Mouse (Mus musculus) MEL (cell line): Measurements from ENCODE around the gene D5Ertd579e. TPM values are rescaled to one million over a fixed set of nuclear protein-coding genes. Genes with fewer than 3 reads are reported as not detected.

Source experiments
- DNase-seq: peaks from one replicate; pipeline ENCODE4 v3.0.0; 2011; ENCODE audit warnings: low read depth, low spot score
- H3K27ac ChIP-seq: 2 replicates; pipeline ENCODE4 v1.5.1; 2012; ENCODE audit warnings: low read depth, mild to moderate bottlenecking, control low read depth, low read length, moderate library complexity; ENCODE audit not compliant: control insufficient read depth
- H3K27me3 ChIP-seq, 2 experiments: fragments of 150-350 bp in 1 of 2; sonication (generic) in 1 of 2; 2 replicates each; pipeline ENCODE4 v1.6.1; 2012; ENCODE audit warnings: low read length in 2 of 2, mild to moderate bottlenecking in 2 of 2, improper control_type of control experiment in 1 of 2, moderate library complexity in 1 of 2; ENCODE audit not compliant: insufficient read depth in 2 of 2, control insufficient read depth in 1 of 2
- H3K36me3 ChIP-seq, 2 experiments: 2 replicates each; pipeline ENCODE4 v1.6.1; 2012 to 2014; ENCODE audit warnings: low read length in 2 of 2, improper control_type of control experiment in 1 of 2, inconsistent platforms in 1 of 2, mild to moderate bottlenecking in 1 of 2; ENCODE audit not compliant: insufficient read depth in 2 of 2, control insufficient read depth in 1 of 2
- H3K4me1 ChIP-seq, 2 experiments: fragments of 150-350 bp in 1 of 2; sonication (generic) in 1 of 2; 2 replicates each; pipeline ENCODE4 v1.6.1; 2012; ENCODE audit warnings: low read length in 2 of 2, improper control_type of control experiment in 1 of 2, mild to moderate bottlenecking in 1 of 2; ENCODE audit not compliant: insufficient read depth in 2 of 2, control insufficient read depth in 1 of 2
- H3K4me3 ChIP-seq, 2 experiments: fragments of 150-350 bp in 1 of 2; sonication (generic) in 1 of 2; 2 replicates each; pipeline ENCODE4 v1.5.1; 2012; ENCODE audit warnings: low read depth in 2 of 2, low read length in 2 of 2, mild to moderate bottlenecking in 2 of 2, moderate library complexity in 2 of 2, control low read depth in 1 of 2, improper control_type of control experiment in 1 of 2; ENCODE audit not compliant: control insufficient read depth in 1 of 2, insufficient read depth in 1 of 2
- H3K79me2 ChIP-seq: 2 replicates; pipeline ENCODE4 v1.6.1; 2012; ENCODE audit warnings: mild to moderate bottlenecking, low read length, moderate library complexity; ENCODE audit not compliant: control insufficient read depth, poor library complexity, insufficient read depth
- H3K9ac ChIP-seq: 2 replicates; pipeline ENCODE4 v1.6.1; 2012; ENCODE audit warnings: low read depth, mild to moderate bottlenecking, control low read depth, low read length, moderate library complexity; ENCODE audit not compliant: control insufficient read depth, poor library complexity, severe bottlenecking
- H3K9me3 ChIP-seq: fragments of 150-350 bp; sonication (generic); replicated peaks from 2 replicates; pipeline ENCODE4 v1.6.1; 2012; ENCODE audit warnings: mild to moderate bottlenecking, low read length, improper control_type of control experiment, moderate library complexity; ENCODE audit not compliant: insufficient read depth
- BHLHE40 ChIP-seq: IDR thresholded peaks from 2 replicates; pipeline ENCODE4 v1.6.1; 2012; ENCODE audit warnings: low read depth, mild to moderate bottlenecking, inconsistent platforms, low read length, improper control_type of control experiment, borderline replicate concordance
- EP300 ChIP-seq, 2 experiments: IDR thresholded peaks; 2 replicates each; pipeline ENCODE4 v1.6.1; 2011; ENCODE audit warnings: improper control_type of control experiment in 2 of 2, low read length in 2 of 2, low read depth in 1 of 2, mild to moderate bottlenecking in 1 of 2
- ETS1 ChIP-seq: IDR thresholded peaks from 2 replicates; pipeline ENCODE4 v1.6.1; 2012; ENCODE audit warnings: low read depth, mild to moderate bottlenecking, inconsistent platforms, low read length, improper control_type of control experiment, moderate library complexity
- KAT2A ChIP-seq: conservative IDR thresholded peaks from 2 replicates; pipeline ENCODE4 v1.6.1; 2012; ENCODE audit warnings: low read depth, low read length, improper control_type of control experiment, inconsistent platforms
- MAFK ChIP-seq: IDR thresholded peaks from 2 replicates; pipeline ENCODE4 v1.6.1; 2011; ENCODE audit warnings: low read depth, mild to moderate bottlenecking, low read length, improper control_type of control experiment, borderline replicate concordance
- MEF2A ChIP-seq: IDR thresholded peaks from 2 replicates; pipeline ENCODE4 v1.6.1; 2014; ENCODE audit warnings: low read depth, mild to moderate bottlenecking, inconsistent platforms, low read length, improper control_type of control experiment; ENCODE audit not compliant: poor library complexity, insufficient replicate concordance, severe bottlenecking; ENCODE audit errors: extremely low read depth
- MYC ChIP-seq: IDR thresholded peaks from 2 replicates; pipeline ENCODE4 v1.6.1; 2011; ENCODE audit warnings: low read depth, mild to moderate bottlenecking, low read length, improper control_type of control experiment, moderate library complexity
- NELFE ChIP-seq: IDR thresholded peaks from 2 replicates; pipeline ENCODE4 v1.6.1; 2011; ENCODE audit warnings: low read depth, low read length, improper control_type of control experiment
- POLR2A ChIP-seq, 2 experiments: IDR thresholded peaks; 2 replicates each; pipeline ENCODE4 v1.6.1; 2011 to 2012; ENCODE audit warnings: low read length in 2 of 2, mild to moderate bottlenecking in 2 of 2, control low read depth in 1 of 2, improper control_type of control experiment in 1 of 2, low read depth in 1 of 2, moderate library complexity in 1 of 2; ENCODE audit not compliant: control insufficient read depth in 1 of 2, insufficient read depth in 1 of 2, poor library complexity in 1 of 2
- POLR2AphosphoS2 ChIP-seq: IDR thresholded peaks from 2 replicates; pipeline ENCODE4 v1.6.1; 2011; ENCODE audit warnings: low read length, improper control_type of control experiment
- POLR2AphosphoS5 ChIP-seq: IDR thresholded peaks from 2 replicates; pipeline ENCODE4 v1.6.1; 2012; ENCODE audit warnings: low read depth, borderline replicate concordance, mild to moderate bottlenecking, inconsistent platforms, low read length, moderate library complexity, mixed read lengths
- RAD21 ChIP-seq: IDR thresholded peaks from 2 replicates; pipeline ENCODE4 v1.6.1; 2011; ENCODE audit warnings: mild to moderate bottlenecking, low read depth, low read length, improper control_type of control experiment
- TBP ChIP-seq: IDR thresholded peaks from 2 replicates; pipeline ENCODE4 v1.8.0; 2011; ENCODE audit warnings: low read depth, low read length, improper control_type of control experiment
- TCF12 ChIP-seq: IDR thresholded peaks from 2 replicates; pipeline ENCODE4 v1.6.1; 2014; ENCODE audit warnings: low read depth, mild to moderate bottlenecking, inconsistent platforms, low read length, improper control_type of control experiment, moderate library complexity
- USF1 ChIP-seq: IDR thresholded peaks from 2 replicates; pipeline ENCODE4 v1.6.1; 2014; ENCODE audit warnings: low read depth, mild to moderate bottlenecking, inconsistent platforms, low read length, improper control_type of control experiment, moderate library complexity
- USF2 ChIP-seq, 2 experiments: IDR thresholded peaks; 2 replicates each; pipeline ENCODE4 v1.6.1; 2011 to 2012; ENCODE audit warnings: improper control_type of control experiment in 2 of 2, low read length in 2 of 2, borderline replicate concordance in 1 of 2, inconsistent platforms in 1 of 2, low read depth in 1 of 2, mild to moderate bottlenecking in 1 of 2; ENCODE audit not compliant: insufficient read depth in 1 of 2
- ZC3H11A ChIP-seq: IDR thresholded peaks from 2 replicates; pipeline ENCODE4 v1.6.1; 2012; ENCODE audit warnings: low read depth, mild to moderate bottlenecking, inconsistent platforms, low read length, improper control_type of control experiment
- polyA plus RNA-seq, 2 experiments: library from polyadenylated mRNA; stranded (reverse) in 1 of 2; unstranded in 1 of 2; fragments of >175 nt in 1 of 2; fragments of >200 nt in 1 of 2; gene quantifications; 2 replicates each; pipeline versions ENCODE4 v1.2.1 to v1.2.4; 2012; ENCODE audit warnings: low replicate concordance in 2 of 2, low read depth in 1 of 2; ENCODE audit not compliant: insufficient read length in 2 of 2, insufficient read depth in 1 of 2, missing spikeins in 1 of 2
- total RNA-seq: library from RNA; depleted of rRNA; stranded (reverse); fragments of 300-350 nt; gene quantifications from 2 replicates; pipeline ENCODE4 v1.2.3, GENCODE M21; 2012

The D5Ertd579e gene
- total and polyA plus RNA-seq, 3 experiments = 15.9 to 31.1 TPM; not detected in 1

- no peak overlapping the region for H3K4me3 ChIP-seq
- peaks cover 0 to 8% of the 10 kb centered on the region in 2 experiments; a peak in 2 of 4 replicates for H3K36me3 ChIP-seq
- H3K9ac ChIP-seq = no peak overlapping the region
- no peak for DNase-seq
- no peaks in the 10 kb centered on the region for H3K27me3 ChIP-seq
- no peaks in the 10 kb centered on the region for H3K9me3 ChIP-seq
- TF ChIP-seq MAFK = no peak
- no peak for TF ChIP-seq POLR2AphosphoS2
- no peak for TF ChIP-seq MEF2A
- TF ChIP-seq, all 39 proteins: peak for 0
- Histone ChIP-seq H3K27ac (no peak overlapping the region), H3K79me2 (no peaks in the 10 kb centered on the region), H3K4me1 (peaks cover 0 to 20% of the 10 kb centered on the region in 2 experiments)
These were observed 32.7 kb upstream of the D5Ertd579e start for GRCm38 (mm10) chr5:36728403-36729085.

DNA sequence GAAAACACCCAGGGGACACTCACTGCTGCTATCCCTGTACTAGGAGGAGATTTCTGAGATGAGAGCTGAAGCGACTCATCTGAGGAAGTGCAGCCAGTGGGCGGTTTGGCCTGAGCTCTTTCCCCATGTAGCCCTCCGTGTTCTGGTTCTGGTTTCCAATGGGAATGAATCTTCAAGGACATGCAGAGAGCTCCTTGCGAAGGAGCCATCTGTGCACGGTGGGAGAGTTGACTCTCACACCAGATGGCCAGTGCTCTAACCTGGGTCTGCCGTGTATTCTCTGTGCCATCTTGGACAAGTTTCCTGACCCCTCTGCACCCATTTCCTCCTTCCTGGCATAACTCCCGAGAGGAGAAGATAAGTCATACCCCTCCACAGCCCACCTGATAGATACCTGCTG is 32.0 kb upstream of the D5Ertd579e start:
- H3K9ac ChIP-seq = no peak overlapping the region
- DNase-seq = no peak
- H3K36me3 ChIP-seq = peaks cover 0 to 15% of the 10 kb centered on the region in 2 experiments; a peak in 2 of 4 replicates
- no peaks in the 10 kb centered on the region for H3K79me2 ChIP-seq
- H3K27ac ChIP-seq = no peak overlapping the region
- no peaks in the 10 kb centered on the region for H3K9me3 ChIP-seq
- no peak for TF ChIP-seq MYC
- no peak for TF ChIP-seq TBP
- peaks cover 4 to 27% of the 10 kb centered on the region in 2 experiments for H3K4me1 ChIP-seq
- no peak overlapping the region for H3K4me3 ChIP-seq
- H3K27me3 ChIP-seq = no peaks in the 10 kb centered on the region

GRCm38 (mm10) chr5:36727136-36727535 is 31.3 kb upstream of the D5Ertd579e start:
- Histone ChIP-seq H3K4me3 (no peak overlapping the region), H3K4me1 (peaks cover 6 to 32% of the 10 kb centered on the region in 2 experiments), H3K9ac (no peak overlapping the region), H3K27ac (no peak overlapping the region)
- no peak for DNase-seq
- TF ChIP-seq RAD21 (no peak), POLR2A (IDR thresholded peaks at IDR 0.05; ENCODE audit: control insufficient read depth in 1 of 2, insufficient read depth in 1 of 2, low read depth in 1 of 2, low read length in 2 of 2, poor library complexity in 1 of 2) (no peak), EP300 (IDR thresholded peaks at IDR 0.05; ENCODE audit: low read depth in 1 of 2, low read length in 2 of 2) (no peak), POLR2AphosphoS5 (no peak), ZC3H11A (no peak), BHLHE40 (no peak), USF1 (no peak), USF2 (IDR thresholded peaks at IDR 0.05; ENCODE audit: borderline replicate concordance in 1 of 2, insufficient read depth in 1 of 2, low read depth in 1 of 2, low read length in 2 of 2) (no peak), ETS1 (no peak), KAT2A (no peak), NELFE (no peak), TCF12 (no peak), TBP (no peak)
- TF ChIP-seq, all 39 proteins: peak for 0
- no peaks in the 10 kb centered on the region for H3K27me3 ChIP-seq
- peaks cover 0 to 17% of the 10 kb centered on the region in 2 experiments; a peak in 2 of 4 replicates for H3K36me3 ChIP-seq
- H3K79me2 ChIP-seq = no peaks in the 10 kb centered on the region
- H3K9me3 ChIP-seq = no peaks in the 10 kb centered on the region
